Mouse (Mus musculus) olfactory bulb, adult 2 months (tissue): ENCODE data around the gene Ift43. TPM values are rescaled to one million over a fixed set of nuclear protein-coding genes. Genes with fewer than 3 reads are reported as not detected.

Experiments used
- H3K27ac ChIP-seq: fragments of 200-500 bp; 2 replicates; pipeline ENCODE4 v1.5.1; 2012; ENCODE audit warnings: low read depth, low read length; ENCODE audit not compliant: insufficient read depth
- H3K4me1 ChIP-seq: fragments of 200-500 bp; 2 replicates; pipeline ENCODE4 v1.6.1; 2012; ENCODE audit warnings: low read length; ENCODE audit not compliant: control insufficient read depth, insufficient read depth
- H3K4me3 ChIP-seq: fragments of 200-500 bp; 2 replicates; pipeline ENCODE4 v1.5.1; 2012; ENCODE audit warnings: mild to moderate bottlenecking, low read depth, low read length, moderate library complexity; ENCODE audit not compliant: insufficient read depth
- CTCF ChIP-seq: fragments of 200-500 bp; IDR thresholded peaks from 2 replicates; pipeline ENCODE4 v1.5.1; 2012; ENCODE audit warnings: low read depth, mild to moderate bottlenecking, low read length, moderate library complexity; ENCODE audit not compliant: insufficient read depth
- POLR2A ChIP-seq: fragments of 200-500 bp; IDR thresholded peaks from 2 replicates; pipeline ENCODE4 v1.6.1; 2012; ENCODE audit warnings: mild to moderate bottlenecking, low read depth, low read length, moderate library complexity; ENCODE audit not compliant: insufficient read depth
- WGBS: fragments of 180-500 bp; shearing (Covaris S2); methylation state at CpG from one replicate; pipeline ENCODE4 v1.1.7; 2018; 5-methylcytosine and 5-hydroxymethylcytosine counted together
- polyA plus RNA-seq: library from polyadenylated mRNA; stranded (reverse); fragments of >200 nt; gene quantifications from 2 replicates; pipeline ENCODE4 v1.2.4, GENCODE M21; 2012; ENCODE audit warnings: low replicate concordance; ENCODE audit not compliant: missing spikeins, insufficient read depth, insufficient read length

Ift43 gene
- polyA plus RNA-seq, 1 experiment = not detected

DNA sequence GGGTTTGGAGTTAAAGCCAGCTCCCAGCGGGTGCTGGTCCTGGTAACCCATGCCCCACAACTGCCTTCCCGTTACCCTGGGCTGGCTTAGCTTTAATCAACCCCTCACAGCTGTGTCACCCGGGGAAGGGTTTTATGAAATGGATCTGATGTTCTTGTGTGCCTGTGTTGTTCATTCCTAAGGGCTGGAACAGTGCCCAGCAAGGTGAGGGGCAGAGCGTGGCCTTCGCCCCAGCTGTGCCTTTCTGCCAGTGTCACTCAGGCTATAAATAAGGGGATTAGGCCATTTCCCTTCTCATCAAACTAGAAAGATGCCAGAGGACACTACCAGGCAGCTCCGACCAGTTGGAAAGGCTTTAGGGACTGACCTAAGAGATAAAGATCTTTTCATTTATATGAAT is 32.5 kb upstream of the Ift43 start:
- H3K27ac ChIP-seq = no peak overlapping the region
- WGBS = 71% methylated on average over 6 of the region's 6 CpGs
- no peak overlapping the region for H3K4me3 ChIP-seq
- H3K4me1 ChIP-seq = 0 out of 2 replicates have a peak, but pooled peaks cover 2% of the 10 kb centered on the region
- no peak for TF ChIP-seq CTCF
- no peak for TF ChIP-seq POLR2A

DNA sequence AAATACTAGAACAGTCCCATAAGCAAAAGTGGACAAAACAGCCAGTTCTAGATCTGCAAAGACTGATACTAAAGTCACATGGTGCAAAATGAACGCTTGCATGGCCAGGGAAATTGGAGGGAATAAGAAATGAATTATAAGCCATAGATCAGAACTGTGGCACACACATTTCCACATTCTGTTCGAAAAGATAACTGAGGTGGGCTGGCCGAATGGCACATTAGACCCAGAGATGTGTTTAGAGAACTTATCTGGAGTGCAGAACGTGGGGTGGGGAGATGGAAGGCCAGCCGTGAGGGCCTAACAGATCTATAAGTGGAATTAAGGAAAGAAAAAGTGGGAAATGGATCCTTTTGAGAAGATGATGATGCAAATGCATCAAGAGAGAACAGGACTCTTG is 30.9 kb upstream of the Ift43 start:
- 96% methylated on average over 5 of the region's 5 CpGs for WGBS
- no peak for TF ChIP-seq POLR2A
- H3K27ac ChIP-seq = no peak overlapping the region
- H3K4me1 ChIP-seq = 0 out of 2 replicates have a peak, but pooled peaks cover 2% of the 10 kb centered on the region
- H3K4me3 ChIP-seq = no peak overlapping the region

DNA sequence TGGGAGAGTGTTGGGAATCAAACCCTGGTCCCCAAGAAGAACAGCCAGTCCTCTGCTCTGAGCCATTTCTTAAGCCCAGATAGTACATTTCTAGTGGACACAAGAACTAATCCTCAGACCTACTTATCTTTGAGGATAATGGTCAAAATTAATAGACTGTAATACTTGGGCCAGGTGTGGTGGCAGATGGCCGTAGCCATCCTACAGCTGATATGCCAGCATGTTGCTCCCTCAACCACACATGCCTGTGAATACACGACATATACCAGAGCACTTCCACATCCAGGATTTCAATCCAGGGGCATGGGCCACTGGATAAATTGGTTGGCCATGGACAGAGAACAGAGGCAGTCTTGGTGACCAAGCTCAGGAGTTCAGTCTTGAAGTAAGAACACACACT is 27.0 kb upstream of the Ift43 start:
- H3K27ac ChIP-seq = no peak overlapping the region
- TF ChIP-seq CTCF = no peak
- TF ChIP-seq POLR2A = no peak
- WGBS = 95% methylated on average over 2 of the region's 2 CpGs

DNA sequence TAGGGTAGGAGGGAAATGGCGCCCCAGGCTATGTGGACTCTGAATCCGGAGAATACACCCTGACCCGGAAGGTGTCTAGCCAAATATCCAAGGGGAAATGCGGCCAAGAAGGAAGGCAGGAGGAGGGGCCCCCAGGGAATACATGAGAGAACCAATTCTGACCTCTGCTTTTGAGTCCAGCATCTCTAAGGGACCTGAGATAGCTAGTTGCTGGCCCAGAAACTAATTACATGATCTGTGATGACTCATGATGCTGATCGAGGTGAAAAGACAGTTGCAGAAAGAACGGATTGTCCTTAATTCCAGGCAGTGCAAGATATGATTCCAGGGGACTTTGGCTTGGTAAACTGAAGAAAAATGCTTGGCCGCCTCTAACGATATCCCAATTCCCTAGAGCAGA is 25.4 kb upstream of the Ift43 start:
- 71% methylated on average over 8 of the region's 8 CpGs for WGBS
- Histone ChIP-seq H3K4me3 (no peak overlapping the region), H3K27ac (no peak overlapping the region), H3K4me1 (peaks cover 3% of the 10 kb centered on the region; the same call in 1 of the 2 replicates)
- no peak for TF ChIP-seq POLR2A
- TF ChIP-seq CTCF = no peak

More for the DNA sequence above, 27.0 kb upstream of the Ift43 start:
- H3K4me1 ChIP-seq = peaks cover 3% of the 10 kb centered on the region; the same call in 1 of the 2 replicates
- no peak overlapping the region for H3K4me3 ChIP-seq

DNA sequence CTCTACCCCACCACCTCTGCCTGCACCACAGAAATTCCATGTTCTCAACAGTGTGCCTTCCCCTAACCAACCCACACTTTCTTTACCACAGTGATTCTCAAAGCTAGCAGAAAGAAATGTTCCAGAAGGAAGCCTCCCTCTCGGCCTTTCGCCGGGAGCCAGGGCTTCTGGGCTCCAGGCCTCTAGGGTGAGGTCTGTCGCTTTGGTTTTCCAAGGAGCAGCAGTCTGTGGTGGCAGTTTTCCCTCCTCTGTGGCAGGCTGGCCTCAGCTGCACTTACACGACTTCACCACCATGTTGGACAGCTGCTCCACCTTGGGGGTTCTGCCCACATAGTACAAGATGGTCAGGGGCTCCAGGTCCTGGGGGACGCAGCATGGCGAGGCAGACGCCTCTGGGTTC is 24.8 kb upstream of the Ift43 start:
- no peak overlapping the region for H3K4me3 ChIP-seq
- 91% methylated on average over 8 of the region's 8 CpGs for WGBS
- H3K4me1 ChIP-seq = peaks cover 3% of the 10 kb centered on the region; the same call in 1 of the 2 replicates
- no peak for TF ChIP-seq POLR2A
- TF ChIP-seq CTCF = no peak
- no peak overlapping the region for H3K27ac ChIP-seq

DNA sequence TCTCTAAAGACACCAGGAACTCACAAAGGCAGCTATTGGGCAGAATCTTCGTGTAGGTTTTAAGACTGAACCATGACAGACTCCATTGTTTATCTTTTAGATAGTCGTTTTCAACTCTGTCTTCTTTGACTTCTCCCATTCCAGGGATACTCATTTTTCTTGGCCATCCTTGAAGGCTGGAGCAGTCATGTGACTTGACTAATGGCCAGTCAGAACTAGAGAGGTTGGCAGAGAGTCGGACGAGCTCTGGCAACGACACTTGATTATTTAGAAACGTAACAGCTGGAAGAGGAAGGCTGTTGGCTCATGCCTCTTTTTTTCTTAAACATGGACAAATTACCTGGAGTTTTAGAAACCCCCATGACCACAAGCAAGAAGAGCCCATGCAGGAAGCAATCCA is 23.0 kb upstream of the Ift43 start:
- no peak overlapping the region for H3K27ac ChIP-seq
- peaks cover 3% of the 10 kb centered on the region; the same call in 1 of the 2 replicates for H3K4me1 ChIP-seq
- TF ChIP-seq CTCF (no peak), POLR2A (no peak)
- 58% methylated on average over 6 of the region's 6 CpGs for WGBS
- H3K4me3 ChIP-seq = no peak overlapping the region

DNA sequence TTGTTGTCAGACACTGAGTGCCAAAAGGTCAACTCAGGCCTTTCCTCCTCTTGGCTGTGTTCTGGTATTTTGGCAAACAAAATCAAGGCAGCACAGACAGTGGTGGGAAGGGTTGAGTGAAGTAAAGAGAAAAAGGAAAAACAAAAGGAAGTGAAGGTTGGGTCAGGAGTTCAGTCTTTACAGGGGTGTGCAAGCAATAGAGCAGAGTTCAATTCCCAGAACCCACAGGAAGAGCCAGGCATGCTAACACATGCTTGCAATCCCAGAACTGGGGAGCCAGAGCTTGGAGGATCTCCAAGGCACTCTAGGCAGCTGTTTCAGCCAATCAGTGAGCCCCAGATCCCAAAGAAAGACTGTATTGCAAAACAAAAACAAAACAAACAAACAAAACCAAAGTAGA is 17.5 kb upstream of the Ift43 start:
- Histone ChIP-seq H3K4me1 (no peaks in the 10 kb centered on the region), H3K4me3 (no peak overlapping the region), H3K27ac (no peak overlapping the region)
- TF ChIP-seq POLR2A (no peak), CTCF (no peak)

DNA sequence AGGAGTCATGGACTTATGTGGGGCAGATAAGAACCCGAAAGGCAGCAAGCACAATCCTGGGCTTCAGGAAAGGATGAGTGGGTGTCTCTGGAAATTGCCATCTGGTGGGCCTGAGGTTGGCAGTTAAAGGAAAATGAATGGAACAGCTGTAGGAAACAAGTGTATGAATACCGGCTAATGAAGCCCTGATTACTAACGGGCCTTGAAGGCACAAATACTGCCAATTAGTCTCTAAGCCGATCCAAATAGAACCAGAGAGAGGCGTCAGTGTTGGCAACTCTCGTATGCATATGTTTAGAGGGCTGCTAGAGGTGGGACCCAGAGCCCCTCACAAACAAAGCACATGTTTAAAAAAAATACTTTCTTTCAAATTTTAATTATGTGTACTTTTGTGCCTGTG is 10.9 kb upstream of the Ift43 start:
- H3K4me3 ChIP-seq = no peak overlapping the region
- H3K4me1 ChIP-seq = peaks cover 19% of the 10 kb centered on the region
- TF ChIP-seq POLR2A (no peak), CTCF (no peak)
- peak overlapping the region; percentile 61 for H3K27ac ChIP-seq
- 24% methylated on average over 6 of the region's 6 CpGs for WGBS

DNA sequence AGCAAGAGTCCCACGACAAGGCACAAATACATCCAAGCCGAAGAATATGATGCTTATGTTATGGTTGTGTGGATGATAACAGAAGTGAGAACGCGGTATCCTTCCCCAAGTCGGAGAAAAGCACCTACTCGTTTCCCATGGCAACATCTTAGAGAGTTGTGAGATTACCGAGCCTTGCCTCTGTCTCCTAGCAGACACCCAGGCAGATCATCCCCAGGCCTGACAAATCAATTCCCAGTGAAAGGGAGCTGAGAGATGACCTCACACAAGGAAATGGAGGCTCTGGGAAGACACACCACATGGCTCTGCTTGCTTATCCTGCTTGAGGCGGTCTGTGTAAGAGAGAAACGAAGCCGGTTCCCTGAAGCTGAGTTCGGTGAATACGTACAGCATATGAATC is 7.7 kb upstream of the Ift43 start:
- WGBS = 64% methylated on average over 12 of the region's 12 CpGs
- H3K4me1 ChIP-seq = peaks cover 29% of the 10 kb centered on the region
- TF ChIP-seq CTCF (no peak), POLR2A (no peak)
- H3K4me3 ChIP-seq = no peak overlapping the region
- no peak overlapping the region for H3K27ac ChIP-seq

DNA sequence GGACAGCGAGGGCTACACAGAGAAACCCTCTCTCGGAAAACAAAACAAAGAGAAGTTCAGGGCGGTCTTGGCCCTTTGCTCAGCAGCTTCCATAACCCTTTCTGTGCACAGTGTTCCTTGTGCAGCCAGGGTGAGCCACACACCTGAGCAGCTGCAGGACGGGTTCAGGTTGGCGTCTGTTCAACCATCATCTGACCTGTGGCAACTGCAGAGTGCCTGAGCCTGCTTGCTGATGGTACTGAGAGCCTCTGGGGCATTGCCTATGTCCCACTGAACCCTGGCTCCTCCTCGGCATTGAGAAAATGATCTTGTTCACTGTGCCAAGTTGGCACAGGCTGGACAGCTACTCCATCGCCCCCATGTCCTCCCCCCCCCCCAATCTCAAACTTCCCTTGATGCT is 7.0 kb upstream of the Ift43 start:
- Histone ChIP-seq H3K4me1 (peaks cover 29% of the 10 kb centered on the region), H3K4me3 (peak overlapping the region; percentile 80), H3K27ac (peak overlapping the region; percentile 87)
- 69% methylated on average over 7 of the region's 7 CpGs for WGBS
- TF ChIP-seq CTCF = no peak
- no peak for TF ChIP-seq POLR2A
